Mouse (Mus musculus) gastrocnemius, postnatal 25 days (tissue): ENCODE results near the gene Csf1. TPM values are rescaled to one million over a fixed set of nuclear protein-coding genes. Genes with fewer than 3 reads are reported as not detected.
A peak's percentile ranks its signal among the peaks of the same experiment; 100 is the strongest.
"Not testable (repeated sequence)": the region's sequence is repeated elsewhere in the genome, so short reads cannot be mapped to it uniquely, and the experiment has no call there.

ENCODE experiments used
- DNase-seq: peaks from one replicate; pipeline ENCODE4 v3.0.0; 2022
- total RNA-seq, 2 experiments: library from RNA; stranded (reverse); gene quantifications; 1 replicate in 1 of 2; 2 replicates in 1 of 2; pipeline ENCODE4 v1.2.3; 2021

The Csf1 gene
- total RNA-seq, 2 experiments from 2014 or later: 9.5 to 10.6 TPM

GRCm38 (mm10) chr3:107748260-107748955 lies 11.9 kb downstream of the Csf1 start:
- DNase-seq: no peak

GRCm38 (mm10) chr3:107746026-107746425 lies 14.2 kb downstream of the Csf1 start:
- DNase-seq: no peak

- no peak for DNase-seq
Observed at GRCm38 (mm10) chr3:107743650-107744049, 16.6 kb downstream of the Csf1 start.

DNA sequence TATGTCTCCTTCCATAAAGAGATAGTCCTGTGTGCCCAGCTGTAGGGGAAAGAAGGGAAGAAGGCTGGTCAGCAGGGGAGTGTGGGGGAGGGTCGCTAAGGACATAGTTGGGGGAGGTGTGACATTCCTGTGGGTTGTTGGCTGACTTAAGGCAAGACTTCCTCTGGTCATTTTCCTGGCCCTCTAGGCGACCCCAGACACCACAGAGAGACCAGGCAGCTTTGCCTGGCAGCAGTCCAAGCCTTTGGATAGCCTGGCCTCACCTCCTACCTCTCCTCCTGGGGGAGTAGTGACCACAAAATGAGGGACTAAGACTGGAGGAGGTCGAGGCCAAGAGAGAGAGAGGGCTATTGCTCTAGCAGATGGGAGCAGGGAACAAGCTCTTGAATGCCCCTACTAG lies 17.2 kb downstream of the Csf1 start:
- DNase-seq: no peak

GRCm38 (mm10) chr3:107742071-107742710 lies 18.1 kb downstream of the Csf1 start:
- DNase-seq: no peak

DNA sequence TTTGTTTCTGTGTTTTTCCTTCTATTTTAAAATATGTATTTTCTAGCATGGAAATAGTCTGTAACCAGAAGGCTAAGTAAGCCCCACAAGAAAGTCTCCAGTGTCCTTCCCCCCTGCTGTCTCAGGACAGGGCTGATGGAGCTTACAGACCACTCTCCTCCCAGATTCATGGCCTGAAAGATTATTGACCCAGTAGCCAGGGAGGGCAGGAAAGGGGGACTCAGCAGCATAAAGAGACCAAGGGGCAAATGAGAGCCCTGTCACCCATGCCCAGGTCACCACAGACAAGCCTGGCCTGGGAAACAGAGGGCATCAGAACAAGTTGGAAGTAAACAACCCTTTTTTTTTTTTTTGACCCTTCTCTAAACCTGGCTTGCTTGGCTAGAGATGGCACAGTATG lies 18.9 kb downstream of the Csf1 start:
- DNase-seq: no peak

DNA sequence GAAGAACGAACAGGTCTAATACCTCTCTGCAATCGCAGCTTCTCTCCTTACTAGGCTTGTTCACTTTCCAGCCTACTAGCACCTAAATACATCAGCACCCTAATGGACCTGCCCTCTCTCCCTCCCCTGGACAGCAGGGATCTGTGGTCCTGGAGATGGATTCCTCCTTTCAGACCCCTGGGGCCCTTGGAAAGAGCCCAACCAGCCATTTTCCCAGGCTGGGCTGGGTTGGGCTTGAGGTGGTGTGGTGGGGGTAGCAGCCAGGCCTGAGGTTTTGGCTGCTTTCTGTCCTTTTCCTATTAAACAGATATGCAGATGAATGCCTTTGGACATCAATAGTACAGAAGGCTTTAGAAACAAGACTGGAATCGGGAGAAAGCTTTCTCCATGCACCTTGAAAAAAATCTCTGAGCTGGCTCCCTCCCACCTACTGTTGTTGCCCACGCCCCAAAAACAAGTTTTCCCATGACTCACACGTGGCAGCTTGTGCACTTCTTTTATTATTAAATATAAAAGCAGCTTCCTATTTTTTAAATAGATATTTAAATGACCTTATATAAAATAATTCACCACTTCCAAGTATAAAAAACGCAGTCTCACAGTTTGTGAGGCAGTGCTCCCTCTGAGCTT lies 19.6 kb downstream of the Csf1 start:
- peak; percentile 78 for DNase-seq

GRCm38 (mm10) chr3:107739966-107740365 lies 20.3 kb downstream of the Csf1 start:
- no peak for DNase-seq

- DNase-seq: no peak
Observed at GRCm38 (mm10) chr3:107739456-107739855, 20.8 kb downstream of the Csf1 start.

- DNase-seq: no peak
Observed at GRCm38 (mm10) chr3:107738620-107739019, 21.6 kb downstream of the Csf1 start.

DNA sequence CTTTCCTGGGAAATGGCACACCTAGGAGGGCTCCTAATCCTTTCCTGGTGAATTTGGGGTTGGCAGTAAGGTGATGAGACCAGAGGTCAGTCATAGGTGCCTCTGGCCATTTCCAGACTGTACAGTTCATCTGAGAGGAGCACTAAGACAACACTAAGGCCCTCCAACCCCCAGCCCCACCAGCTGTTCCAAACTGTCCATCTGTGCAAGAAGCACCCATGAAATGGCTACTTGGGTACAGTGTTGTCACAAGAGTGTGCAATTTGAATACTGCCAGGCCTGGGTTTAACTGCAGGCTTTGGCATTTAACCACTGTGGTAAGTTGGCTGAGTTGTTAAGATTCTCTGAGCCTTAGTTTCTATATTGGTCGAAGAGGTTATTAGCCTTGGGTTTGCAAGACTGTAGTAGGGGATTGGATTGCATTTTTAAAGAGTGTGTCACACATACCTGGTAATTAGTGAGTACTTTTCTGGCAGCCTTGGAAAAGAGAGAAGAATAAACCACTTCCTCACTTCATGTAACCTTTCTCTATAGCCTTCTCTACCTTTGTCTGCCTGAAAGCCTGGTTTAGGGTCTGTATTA lies 22.6 kb downstream of the Csf1 start:
- DNase-seq: no peak

DNA sequence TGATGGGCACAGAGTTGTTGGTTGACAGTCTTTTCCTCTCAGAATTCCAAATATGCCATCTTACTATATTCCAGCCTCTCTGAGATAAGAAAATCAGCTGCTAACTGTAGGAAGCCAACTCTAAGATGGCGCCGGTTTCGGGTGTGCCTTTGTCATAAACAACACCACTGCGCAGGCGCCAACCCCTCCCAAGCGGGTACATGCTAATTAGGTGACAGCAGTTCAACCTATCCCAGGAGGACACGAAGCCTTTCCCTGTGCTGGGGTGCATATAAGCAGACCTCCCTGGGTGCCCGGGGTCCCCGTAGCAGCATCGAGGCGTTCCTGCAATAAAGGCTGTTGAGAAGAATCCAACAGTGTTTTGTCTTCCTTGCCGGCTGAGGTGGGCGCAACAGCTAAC lies 24.6 kb downstream of the Csf1 start:
- DNase-seq: not testable (repeated sequence)

GRCm38 (mm10) chr3:107733329-107733728 lies 26.9 kb downstream of the Csf1 start:
- no peak for DNase-seq

- DNase-seq: no peak
Observed at GRCm38 (mm10) chr3:107730236-107730635, 30.0 kb downstream of the Csf1 start.

- DNase-seq: no peak
Observed at GRCm38 (mm10) chr3:107728509-107728908, 31.8 kb downstream of the Csf1 start.

DNA sequence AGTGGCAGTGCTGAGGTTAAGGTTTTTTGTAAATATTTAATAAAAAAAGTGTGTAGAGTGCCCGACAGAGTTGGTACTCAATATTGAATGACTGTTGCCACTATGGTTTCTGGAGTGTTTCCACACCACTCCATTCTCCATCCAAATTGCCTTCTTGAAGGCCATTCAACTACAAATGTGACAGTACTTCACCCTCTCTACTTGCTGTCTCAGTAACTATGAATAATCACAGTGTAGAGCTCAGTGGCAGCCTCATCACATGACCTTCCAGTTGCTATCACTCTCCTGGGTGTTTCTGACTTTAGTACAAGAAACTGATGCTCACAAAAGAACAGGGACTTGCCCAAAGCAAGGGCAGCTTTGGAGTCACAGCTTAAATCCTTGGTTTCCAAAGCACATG lies 44.3 kb downstream of the Csf1 start:
- DNase-seq: no peak

- no peak for DNase-seq
Observed at GRCm38 (mm10) chr3:107714276-107714933, 45.9 kb downstream of the Csf1 start.

DNA sequence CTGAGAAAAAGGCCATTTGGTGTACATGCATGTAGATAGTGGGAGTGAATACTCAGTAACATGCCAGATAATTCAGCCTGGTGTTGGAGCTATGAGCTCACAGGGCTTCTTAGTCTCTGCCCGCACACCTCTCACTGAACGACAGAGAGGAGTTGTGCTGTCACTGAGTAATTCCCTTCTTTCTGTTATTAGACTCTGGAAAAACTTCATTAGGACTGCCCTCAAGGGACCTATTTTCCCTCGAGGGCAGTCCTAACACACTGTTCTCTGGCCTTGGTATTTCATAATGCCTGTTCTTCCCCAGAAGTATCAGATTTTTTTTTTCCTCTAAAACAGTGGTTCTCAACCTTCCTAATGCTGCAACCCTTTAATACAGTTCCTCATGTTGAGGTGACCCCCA lies 48.2 kb downstream of the Csf1 start:
- DNase-seq: no peak

DNA sequence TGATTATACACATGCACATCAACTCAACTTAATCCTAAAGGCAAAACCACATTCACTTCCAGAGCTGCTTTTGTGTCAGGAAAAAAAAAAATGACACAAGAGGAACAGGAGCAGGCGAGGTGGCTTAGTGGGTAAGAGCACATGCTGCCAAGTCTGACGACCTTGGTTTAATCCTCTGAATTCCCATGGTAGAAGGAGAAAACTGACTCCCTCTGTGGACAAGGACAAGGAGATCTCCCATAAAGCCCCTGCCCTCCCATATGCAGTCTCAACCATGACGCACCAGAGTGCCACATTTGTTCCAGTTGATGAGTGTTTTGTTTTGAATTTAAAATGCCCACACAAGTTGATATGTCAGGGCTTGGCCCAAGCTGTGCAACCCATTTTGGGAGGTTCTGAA lies 51.1 kb downstream of the Csf1 start:
- no peak for DNase-seq

DNA sequence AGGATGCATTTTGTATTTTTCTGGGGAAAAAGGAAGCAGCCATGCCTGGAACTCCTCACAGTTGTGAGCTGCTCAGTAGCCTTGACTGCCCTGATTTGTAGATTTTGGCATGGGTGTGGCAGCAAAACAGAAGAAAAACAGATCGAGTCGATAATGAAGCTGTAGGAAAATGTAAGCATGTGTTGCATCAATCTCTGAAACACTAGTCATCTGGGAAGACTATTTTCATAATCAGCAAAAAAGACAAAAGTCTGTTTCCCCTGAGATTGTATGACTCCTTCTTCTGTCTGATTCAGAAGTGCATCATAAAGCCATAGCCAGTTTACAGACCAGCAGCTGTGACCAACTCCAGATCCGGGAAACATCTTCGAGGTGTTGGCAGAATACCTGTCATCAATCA lies 53.0 kb downstream of the Csf1 start:
- no peak for DNase-seq

DNA sequence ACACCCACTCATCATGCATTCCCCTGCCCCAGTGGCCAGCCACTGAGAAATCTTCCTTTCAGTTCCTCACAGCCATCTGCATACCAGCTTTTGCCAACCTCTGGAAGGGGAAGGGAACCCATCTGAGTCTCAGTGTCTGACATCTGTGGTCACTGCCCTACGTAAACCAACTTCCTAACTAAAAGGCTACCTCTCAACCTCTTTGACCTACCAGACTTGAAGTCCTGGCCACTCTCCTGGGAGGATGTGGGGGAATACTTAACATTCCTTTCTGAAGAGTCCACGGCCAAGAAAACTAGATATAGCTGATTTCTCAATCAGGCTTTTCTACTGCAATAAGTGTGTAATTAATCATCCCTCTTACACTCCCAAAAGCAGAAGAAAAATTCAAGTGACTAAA lies 54.1 kb downstream of the Csf1 start:
- peak; percentile 26 for DNase-seq

DNA sequence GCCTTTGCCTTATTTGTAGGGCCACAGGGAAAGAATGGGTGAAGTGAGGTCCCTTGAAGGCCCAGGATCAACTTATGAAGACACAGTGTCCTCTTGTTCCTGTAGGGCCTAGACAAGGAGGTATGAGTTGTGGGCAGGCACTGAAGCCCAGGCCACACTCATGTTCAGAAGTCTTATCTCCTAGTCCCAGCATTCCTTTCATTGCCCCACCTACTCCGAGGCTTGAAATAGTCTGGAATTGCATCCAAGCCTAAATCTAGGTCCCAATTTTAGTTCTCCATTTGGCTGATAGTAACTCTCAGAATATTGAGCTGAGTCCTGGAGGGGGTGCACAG lies 55.9 kb downstream of the Csf1 start:
- no peak for DNase-seq
